Mouse (Mus musculus) heart, adult 2 months (tissue): ENCODE results near the gene Kctd8.

ENCODE experiments used
- CTCF ChIP-seq: fragments of 200-600 bp; IDR thresholded peaks from 2 replicates; pipeline ENCODE4 v1.8.1; 2022; ENCODE audit warnings: antibody characterized with exemption, mild to moderate bottlenecking, moderate library complexity
- POLR2A ChIP-seq: fragments of 200-500 bp; IDR thresholded peaks from 2 replicates; pipeline ENCODE4 v1.6.1; 2011; ENCODE audit warnings: mild to moderate bottlenecking, low read depth, low read length, control low read depth; ENCODE audit not compliant: insufficient read depth

DNA sequence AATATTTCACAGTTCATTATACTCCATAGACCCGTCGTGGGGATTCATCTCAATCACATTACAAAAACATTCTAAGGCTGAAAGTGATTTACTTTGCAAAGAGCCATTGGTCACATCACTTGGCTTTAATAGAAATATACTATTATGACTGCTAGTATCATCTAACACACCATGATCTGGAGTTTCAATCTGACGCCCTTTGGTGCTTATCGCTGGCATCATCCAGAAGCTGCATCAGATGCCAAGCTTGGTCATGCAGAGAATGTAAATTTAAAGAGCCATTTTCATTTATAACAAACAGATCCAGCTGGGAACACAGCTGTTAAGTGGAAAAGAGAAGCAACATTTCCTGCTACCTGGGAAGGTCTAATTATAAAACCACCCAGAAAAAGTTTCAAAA lies 37.6 kb upstream of the Kctd8 start:
- no peak for TF ChIP-seq POLR2A
- no peak for TF ChIP-seq CTCF
